Mouse (Mus musculus) heart, postnatal 0 days (tissue): Measurements from ENCODE around the gene Imp3.

ENCODE experiments used
- CTCF ChIP-seq: IDR thresholded peaks from 2 replicates; pipeline ENCODE4 v1.5.1; 2016; ENCODE audit warnings: antibody characterized with exemption, control low read depth, low read depth
- EP300 ChIP-seq: IDR thresholded peaks from 2 replicates; pipeline ENCODE4 v1.6.1; 2016; ENCODE audit warnings: antibody characterized with exemption, low read depth

DNA sequence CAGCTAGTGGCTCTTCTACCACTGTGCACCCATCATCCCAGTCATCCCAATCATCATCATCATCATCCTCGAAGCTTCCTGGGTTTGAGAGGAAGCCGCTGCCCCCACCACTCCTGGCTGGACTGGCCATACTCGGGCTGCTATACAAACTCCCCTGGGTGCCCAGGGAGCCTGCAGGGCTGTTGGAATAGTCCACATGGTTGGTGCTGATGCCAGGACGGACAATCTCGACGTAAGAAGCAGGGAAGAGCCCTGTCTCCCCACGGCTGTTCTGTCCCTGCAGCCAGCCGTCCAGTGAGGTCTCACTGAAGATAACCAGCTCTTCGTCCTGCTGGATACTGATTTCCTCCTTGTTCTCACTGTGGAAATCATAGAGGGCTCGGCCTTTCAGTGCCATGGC is 10.9 kb upstream of the Imp3 start:
- TF ChIP-seq CTCF (no peak), EP300 (no peak)
